Mouse (Mus musculus) kidney, postnatal 14 days (tissue): ENCODE results near the gene Snx9.

ENCODE experiments used
- DNase-seq: peaks from one replicate; pipeline ENCODE4 v3.0.0; 2022; ENCODE audit warnings: mixed read lengths

The Snx9 gene

DNA sequence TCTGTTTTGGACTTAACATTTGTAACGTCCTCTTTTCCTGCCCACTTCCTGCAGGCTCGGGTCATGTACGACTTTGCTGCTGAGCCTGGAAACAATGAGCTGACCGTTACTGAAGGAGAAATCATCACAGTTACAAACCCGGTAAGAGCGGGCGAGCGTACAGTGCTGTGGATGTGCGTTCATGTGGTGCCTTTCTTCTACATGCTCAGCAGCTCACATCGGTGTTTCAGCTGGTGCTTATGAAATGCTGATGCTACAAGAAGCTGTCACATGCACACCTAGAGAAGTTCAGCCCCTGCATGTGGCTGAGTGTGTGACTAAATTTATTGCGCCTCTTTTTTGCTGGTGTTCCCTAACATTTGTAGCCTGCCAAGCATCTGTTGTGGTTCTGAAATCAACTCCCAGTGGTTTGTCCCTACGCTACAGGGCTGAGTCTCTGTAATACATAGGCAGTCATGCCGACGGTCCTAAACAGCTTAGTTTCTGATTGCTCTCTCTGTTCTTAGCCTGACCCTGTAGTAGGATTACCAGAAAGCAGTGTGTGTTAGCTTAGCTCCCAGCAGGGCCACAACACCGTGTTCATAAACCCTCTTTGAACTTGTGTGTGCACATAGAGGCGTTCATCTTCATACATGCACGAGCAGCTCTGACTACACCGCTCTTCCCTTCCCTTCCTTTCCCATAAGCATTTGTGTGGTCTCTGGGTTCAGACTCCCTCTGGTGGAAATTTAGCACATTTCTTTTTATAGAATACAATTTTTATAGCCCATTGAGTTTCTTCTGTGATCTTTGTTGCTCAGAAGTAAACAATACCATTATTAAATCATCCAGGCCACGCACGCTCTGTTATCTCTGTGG lies 46.0 kb downstream of the Snx9 start:
- peak; percentile 31 for DNase-seq

DNA sequence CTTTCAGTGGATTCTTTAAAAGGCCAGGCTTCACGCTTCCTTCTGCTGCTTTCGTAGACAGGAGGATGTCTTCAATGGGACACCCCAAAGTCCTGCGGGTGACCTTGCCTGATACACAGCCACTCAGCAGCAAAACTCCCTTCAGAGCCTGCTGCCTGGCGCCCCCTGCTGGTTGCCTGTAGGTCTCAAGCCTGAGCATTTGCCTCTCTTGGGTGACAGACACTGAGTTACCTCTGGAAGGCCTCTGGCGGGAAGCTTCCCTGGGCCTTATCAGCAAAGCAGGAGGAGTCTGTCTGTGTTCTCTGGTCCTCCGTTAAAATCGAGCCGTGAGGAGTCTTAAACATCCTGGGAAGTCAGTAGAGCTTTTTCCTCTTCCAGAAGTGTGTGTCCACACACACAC lies 49.3 kb downstream of the Snx9 start:
- DNase-seq: peak; percentile 86

DNA sequence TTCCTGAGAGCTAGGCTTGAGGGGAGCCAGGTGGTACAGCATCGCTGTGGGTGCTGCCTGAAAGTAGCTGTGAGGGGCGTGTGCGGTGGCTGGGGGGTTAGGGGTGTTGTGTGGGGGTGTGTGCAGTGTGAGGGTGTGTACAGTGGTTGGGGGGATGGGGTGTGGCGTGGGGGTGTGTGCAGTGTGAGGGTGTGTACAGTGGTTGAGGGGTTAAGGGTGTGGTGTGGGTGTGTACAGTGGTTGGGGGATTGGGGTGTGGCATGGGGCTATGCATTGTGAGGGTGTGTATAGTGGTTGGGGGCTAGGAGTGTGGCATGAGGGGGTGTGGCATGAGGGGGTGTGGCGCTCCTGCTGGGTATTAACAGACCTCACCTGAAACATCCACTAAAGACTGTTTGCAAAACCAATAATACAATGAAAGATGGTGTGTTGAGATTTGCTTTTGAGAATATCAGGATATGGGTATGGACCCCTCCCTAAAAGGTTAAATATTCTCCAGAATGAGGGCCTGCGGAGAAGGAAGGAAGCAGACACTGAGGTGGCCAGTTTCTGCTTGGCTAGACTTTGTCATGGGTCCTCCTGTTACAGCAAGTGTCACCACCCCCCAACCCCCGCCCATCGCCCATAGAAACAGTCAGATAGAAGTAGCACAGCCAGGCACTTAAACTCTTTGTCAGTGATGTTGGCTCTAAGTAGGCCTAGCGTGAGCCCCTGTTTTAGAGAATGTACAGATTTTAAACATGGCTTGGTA lies 51.0 kb downstream of the Snx9 start:
- no peak for DNase-seq

DNA sequence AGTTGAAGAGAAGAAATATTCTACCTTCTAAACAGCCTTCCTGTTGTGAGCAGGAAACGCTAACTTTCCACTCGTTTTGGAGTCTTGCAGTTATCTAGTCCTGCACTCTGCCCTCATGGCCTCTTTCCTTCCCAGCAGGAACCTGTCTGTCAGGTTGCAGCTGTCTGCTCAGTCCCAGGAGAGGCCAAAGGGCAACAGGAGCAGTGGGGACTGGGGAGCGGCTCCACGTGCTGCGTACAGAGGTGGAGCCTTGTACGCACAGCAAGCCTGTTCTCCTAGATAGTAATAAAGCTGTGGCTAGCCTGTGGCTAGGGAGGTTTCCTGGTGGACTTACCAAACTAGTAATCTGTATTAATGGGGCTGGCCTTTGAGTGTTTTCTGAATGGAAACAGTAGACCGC lies 52.0 kb downstream of the Snx9 start:
- peak; percentile 81 for DNase-seq

DNA sequence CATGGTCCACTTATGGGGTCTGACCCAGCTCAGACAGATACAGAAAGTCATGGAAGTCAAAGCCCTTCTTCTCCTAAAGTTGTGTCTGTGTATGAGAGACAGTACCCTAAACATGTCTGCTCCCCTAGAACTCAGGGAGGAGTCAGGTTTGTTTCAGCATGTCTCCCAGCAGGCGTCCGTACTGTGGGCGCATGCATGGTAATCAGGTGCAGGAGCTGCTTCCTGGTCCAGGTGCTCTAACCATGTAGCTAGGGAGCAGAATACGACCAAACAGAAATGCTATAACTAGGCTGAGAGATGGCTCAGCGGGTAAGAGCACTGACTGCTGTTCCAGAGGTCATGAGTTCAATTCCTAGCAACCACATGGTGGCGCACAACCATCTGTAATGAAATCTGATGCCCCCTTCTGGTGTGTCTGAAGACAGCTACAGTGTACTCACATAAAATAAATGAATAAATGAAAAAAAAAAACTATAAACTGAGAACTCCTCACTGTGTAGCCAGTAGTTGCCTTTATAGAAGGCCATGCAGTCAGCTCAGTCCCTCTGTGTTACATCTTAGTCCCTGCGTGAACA lies 52.5 kb downstream of the Snx9 start:
- DNase-seq: no peak

DNA sequence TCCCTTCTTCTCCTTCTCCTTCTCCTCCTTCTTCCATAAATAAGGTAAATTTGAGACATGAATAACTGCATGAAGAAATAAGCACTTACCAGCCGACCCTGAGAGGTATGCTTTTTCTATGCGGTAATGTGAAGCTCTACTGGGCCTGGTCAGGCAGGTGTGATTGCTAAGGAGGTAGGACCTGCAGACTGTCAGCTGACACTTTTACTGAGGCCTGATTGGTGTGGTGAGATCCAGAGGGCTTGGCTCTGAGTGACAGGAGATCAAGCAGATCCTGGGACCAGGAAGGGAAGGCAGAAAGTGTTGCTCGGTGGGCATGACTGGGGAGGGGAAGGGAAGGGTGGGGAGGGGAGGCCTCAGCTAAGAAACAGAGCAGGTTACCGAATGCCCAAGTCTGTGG lies 54.9 kb downstream of the Snx9 start:
- DNase-seq: no peak

DNA sequence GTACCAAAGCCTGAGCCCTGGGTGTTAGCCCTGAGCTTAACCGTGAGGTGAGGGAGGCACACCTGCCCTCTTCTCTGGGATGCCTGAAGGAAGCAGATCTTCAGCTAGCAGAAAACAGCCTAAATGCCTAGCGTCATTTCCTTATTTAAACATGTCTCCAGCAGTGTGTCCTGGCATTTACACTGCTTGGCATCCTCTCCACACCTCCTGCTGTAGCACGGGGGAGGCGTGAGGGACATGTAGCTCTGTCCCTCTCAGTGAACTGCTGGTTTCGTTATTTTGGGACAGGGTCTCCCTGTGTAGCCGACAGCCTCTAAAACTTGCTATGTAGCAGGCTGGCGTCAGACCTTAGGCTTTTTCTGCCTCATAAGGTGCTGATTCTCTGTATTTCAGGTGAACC lies 55.5 kb downstream of the Snx9 start:
- no peak for DNase-seq

DNA sequence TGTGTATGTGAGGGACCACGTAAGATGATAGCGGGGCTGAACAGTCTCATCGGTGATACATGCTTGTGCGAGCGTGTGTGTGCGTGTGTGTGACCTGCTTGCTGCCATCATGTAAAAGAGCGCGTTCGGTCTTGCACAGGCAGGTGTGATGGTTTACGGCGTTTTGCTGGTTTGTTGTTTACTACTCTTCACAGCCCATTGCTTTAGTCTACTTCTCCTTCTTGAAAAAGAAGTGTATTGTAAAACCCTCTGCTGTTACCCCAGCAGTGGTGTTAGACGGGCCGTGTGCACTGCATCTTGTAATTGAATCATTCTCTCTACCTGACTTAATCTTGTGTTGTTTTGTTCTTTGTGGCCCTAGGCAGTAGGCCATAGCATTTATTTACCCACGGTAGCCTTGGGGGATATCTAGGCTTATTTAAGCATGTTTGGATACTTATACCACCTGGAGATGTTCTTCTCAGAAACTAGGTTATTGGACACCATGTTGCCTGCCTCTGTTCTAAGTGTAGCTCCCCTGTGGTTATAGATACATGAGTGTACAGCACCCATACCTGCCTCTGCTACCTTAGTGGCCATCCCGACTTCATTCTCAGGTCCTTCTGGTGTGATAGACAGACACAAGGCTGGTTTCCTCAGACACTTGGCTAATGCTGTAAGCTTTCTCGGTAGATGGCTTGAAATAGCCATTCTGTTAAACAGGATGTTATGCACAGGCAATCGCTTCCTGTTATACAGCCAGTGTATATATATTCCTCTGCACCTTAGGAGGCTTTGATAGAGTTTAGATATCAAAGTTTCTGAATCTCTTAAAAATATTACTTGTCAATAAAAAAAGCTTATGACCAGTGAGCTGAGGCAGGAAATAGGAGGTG lies 56.4 kb downstream of the Snx9 start:
- no peak for DNase-seq

DNA sequence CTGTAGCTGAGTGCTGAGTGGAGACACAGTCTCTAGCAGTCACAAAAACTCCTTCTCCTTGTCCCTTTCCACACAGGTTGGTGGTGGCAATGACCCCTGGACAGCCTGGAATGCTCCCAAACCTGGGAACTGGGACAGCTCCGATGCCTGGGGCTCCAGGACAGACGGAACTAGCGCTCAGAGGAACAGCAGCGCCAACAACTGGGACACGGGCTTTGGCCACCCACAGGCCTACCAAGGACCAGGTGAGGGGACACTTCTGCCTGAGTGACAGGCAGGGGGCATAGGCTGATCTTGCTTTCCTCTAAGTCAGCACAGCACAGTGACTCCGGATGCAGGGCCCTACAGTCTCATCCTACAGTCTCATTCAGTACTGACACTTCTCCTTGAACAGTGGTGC lies 58.1 kb downstream of the Snx9 start:
- DNase-seq: no peak

DNA sequence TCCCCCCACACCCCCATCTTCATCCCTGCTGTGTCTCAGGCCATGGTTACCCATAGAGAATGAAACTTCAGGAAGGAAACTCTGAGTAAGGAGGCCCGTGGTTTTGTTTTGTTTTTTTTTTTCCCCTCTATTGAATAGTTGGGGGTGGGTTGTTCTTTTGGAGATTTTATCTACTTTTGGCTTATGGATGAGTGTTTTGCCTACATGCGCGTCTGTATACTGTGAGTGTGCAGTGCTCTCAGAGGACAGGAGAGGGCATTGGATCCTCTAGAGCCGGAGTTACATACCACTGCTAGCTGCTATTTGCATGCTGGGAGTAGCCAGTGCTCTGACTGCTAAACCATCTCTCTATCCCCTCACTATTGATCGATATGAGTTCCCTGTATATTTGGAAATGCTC lies 60.3 kb downstream of the Snx9 start:
- no peak for DNase-seq

DNA sequence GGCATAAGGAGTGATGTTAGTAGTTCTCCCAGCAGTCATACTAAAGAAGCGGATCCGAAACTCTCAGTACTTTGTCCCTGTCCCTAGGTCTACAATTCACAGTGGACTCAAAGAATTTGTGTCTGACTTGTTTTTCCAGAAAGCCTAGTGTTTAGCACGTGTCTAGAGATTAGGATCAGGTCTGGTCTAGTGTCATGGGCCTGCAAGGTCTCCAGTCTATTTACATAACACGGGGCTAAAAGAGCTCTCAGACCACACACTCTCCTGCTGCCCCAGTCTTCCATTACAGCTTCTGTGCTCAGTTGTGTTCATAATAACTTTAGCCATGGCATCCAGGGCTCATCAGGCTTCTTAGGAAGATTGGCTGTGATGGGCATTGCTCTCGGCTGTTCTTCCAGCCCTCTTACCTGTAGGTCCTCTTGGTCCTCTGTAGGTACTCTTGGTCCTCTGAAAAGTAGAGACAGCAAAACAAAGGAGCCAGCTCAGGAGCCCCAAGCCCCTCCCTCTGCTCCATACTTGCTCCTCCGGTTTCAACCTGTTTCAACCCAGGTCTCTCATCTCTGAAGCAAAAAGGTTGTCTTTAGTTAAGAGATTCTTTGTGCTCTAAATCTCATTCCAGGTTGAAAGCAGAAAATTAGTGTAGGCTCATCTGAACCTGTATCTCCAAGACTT lies 62.6 kb downstream of the Snx9 start:
- no peak for DNase-seq

DNA sequence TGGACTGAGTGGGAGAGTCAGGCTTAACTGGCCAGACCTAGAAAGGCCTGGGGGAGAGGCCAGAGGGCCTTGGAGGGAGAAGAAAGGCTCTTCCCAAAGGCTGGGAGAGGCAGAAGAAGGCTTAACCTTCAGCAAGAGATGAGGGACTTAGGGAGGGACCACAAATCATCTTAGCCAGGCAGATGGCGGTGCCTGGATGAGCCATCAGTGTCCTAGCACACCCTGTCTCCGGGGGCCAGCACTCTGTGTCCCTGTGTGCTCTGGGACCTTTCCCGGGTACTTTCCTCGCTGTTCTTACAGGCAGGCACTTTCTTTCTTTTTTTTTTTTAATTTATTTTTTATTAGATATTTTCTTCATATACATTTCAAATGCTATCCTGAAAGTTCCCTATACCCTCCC lies 68.6 kb downstream of the Snx9 start:
- DNase-seq: no peak

DNA sequence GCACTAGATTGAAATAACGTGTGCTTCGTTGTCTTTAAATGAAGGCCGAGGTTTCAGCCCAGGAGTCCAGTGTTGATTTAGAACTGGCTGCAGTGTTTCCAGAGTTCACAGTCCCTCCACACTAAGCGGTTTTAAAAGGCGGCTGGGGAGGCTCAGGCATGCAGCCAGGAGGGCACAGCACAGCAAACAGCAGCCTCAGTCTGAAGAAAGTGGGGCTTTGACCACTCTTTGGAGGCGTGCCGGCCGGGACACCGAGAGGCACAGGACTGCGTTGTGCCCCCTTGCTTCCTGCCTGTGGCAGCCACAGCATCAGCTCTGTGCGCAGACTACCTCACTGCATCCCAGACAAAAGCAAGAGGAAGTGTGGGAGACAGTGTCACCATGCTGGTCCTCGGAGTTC lies 70.5 kb downstream of the Snx9 start:
- DNase-seq: no peak

DNA sequence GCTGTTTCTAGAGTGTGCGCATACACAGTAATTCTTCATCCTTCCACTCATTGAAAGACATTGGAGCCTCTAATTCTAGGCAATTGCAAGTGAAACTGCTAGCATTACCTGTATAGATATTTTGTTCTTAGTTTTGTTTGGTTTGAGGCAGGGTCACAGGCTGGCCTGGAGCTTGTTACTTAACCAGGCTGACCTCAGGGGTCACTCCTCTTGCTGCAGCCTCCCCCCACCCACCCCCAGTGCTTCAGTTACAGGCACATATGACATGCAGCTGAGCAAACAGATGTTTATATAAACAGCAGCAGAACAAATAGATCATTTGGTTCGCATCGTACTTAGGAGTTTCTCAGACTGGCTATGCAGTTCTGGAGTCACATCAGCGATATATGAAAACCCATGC lies 71.7 kb downstream of the Snx9 start:
- DNase-seq: no peak

DNA sequence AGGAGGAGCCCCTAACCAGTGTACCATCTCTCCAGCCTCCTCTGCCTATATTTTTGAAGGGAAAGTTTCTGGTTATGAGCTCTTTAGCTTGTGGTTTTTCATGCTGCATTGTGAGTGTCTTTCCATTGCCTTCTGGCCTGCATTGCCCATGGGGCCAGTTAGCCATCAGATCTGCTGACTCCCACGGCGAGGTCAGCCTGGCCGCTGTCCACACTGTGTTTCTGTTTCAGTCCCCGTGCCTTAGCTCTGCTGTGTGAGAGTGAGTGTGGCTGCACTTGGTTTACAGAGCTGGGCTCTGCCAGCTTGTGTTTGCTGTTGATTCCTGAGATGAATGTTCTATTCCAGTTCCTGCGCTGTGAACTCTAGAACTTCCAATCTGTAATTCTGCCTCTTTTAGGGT lies 73.1 kb downstream of the Snx9 start:
- DNase-seq: peak; percentile 37

DNA sequence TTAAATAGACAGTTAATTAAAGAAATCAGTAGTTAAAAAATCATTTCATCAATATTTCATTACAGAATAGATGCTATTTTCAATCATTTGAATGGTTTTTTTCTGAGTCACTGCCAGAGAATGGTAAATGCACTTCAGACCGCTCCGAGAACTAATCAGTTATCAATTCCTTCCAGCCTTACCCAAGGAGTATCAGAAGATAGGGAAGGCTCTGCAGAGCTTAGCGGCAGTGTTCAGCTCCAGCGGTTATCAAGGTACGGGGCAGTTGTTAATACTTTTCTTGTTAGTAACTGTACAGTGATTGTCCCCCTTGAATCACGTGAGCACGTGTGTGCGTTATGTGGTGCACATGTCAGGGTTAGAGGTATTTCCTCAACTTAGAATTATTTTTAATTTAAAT lies 80.8 kb downstream of the Snx9 start:
- no peak for DNase-seq

DNA sequence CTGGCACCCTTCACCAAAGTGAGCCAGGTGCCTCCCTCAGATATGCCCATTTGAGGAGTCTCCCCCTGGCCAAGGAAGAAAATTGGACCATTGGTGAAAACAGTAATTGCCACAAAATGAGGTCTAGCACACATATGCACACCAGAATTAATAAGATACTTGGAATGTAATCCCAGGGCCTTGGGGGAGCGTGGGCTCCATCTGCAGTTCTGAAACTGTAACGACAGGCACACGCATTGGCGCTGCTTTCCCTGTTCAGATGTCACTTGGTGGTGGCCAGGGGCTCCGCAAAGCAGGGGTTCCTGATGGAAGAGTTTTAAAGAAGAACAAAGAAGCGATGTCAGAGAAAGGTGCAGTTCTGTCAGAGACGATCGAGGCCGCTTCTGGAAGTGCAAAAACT lies 82.2 kb downstream of the Snx9 start:
- peak; percentile 43 for DNase-seq

DNA sequence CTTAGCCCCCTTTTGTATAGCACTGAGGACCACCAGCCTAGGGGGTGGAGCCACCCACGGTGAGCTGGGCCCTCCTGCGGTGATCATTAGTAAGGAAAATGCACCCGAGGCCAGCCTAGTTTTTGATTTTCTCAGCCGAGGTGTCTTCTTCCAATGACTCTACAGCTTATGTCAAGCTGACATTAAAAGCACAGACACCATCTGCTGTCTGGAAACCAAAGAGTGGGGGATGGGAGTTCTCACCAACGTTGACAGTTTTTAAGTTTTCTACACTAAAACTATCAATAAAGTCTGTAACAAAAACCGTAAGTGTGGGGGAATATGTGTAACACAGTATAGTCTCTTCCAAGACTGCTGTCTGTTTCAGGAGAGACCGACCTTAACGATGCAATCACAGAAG lies 83.1 kb downstream of the Snx9 start:
- DNase-seq: no peak

DNA sequence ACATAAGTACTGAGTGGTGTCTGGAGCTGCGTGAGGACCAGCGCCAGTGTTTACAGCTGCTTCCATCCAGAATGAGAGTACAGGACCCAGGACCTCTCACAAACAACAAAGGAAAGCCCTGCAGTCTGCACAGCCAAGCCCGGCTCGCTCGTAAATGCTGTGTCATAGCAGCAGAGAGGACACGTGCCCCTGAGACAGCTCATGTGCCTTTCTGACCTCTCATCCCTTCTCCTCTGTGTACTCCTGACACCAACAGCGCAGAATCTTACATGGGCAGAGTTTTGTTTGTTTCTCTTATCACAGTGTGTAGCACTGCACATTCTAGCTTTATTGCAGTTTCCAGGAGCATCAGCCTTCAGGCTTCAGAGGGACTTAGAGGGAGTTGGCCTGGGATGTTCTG lies 85.6 kb downstream of the Snx9 start:
- no peak for DNase-seq

DNA sequence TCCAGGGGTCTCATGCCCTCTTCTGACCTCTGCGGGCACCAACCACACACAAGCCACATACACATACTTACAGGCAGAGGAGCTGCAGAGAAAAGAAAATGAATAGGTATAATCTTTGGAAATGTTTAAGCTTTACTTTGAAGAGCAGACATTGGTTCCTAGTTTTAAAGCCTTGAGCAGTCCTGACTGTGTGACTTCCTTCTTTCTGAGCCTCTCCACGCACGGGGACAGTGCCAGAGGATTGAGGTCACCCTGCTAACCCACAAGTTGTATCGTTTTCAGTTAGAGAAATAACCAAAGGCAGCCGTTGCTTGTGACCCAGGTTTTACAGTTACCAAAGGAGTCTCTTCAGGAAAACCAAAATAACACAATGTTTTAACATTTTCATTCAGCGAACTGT lies 87.9 kb downstream of the Snx9 start:
- DNase-seq: no peak

DNA sequence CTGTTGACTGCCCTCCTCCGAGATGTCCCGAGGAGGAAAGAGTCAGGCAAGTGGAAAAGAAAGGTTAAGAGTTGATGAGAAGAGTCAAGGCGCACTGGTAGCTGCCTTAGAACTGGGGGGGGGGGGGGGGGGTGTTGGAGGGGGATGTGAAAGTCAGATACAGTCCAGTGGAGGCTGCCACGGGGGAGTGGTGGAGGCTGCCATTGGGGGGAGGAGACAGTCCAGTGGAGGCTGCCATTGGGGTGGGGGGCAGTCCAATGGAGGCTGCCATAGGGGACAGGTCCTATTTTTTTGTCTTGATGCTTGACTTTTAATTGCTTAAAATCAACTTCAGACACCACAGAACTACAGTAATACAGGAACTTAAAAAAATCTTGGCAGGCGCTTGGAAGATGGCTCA lies 91.0 kb downstream of the Snx9 start:
- DNase-seq: no peak

DNA sequence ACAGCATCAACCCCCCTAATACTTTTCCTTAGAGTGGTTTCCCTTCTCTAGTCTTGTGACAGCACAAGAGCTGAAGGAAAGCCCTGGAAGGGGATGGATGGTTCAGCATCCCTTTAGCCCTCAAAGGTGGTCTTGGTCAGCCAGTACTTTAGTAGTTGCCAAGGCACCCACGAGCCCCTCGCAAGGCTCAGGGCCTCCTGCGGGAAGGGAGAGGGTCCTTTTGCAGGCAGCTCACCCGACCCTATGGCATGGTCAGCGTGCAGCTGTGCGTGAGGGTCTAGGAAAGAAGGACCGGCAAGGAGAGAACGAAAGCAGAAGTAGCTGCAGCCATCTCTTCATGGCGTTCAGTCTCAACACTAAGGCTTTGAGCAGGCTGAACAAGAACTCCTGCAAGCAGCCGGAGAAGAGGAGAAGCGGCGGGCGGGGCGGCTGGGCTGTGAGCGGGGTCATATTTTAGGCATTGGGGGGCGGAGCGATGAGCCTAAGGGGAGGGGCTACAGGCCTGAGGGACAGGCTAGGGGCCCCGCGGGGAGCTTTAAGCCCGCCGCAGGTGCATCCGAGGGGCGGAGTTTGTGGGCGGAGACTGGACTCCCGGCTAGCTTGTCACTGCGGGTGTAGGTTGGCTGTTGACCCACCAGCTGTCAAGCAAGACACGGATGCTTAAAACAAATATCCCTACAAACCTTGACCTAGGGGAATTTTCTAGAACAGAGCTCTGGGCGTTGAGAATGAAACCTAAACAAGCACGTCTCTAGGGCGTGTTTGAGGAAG lies 93.6 kb downstream of the Snx9 start:
- peak; percentile 88 for DNase-seq
